ENCODE assay signal across 22 mouse cellular contexts in the genomic region with DNA sequence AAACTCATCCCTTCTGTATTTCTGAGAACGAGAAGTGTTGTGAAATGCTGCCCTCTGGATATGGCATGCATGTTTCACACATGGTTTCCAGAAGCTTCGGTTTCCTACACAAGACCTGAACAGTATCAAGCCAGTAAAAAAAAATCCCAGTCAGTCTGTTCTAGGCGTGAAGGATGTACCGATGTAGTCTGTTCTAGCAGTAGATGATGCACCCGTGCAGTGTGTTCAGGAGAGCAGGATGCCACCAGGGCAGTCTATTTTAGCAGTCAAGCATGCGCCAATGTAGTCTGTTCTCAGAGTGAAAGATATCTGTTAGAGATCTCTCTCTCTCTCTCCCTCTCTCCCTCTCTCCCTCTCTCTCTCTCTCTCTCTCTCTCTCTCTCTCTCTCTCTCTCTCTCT.
DNase-seq lines count a peak whose midpoint lies in the region; ATAC-seq and TF ChIP-seq lines count a peak whose summit lies in the region.
"Had no signal": no experiment of that assay in that cellular context is flagged by ENCODE, and none has a peak within 500 bp of the region (broad histone marks: within the 10 kb centered on the region; RNA-seq: fewer than 3 reads in every experiment).

No protein-coding gene starts in this region.

- no peaks in the 10 kb centered on the region for H3K36me3 ChIP-seq in hindbrain, postnatal 0 days (ENCODE audit: insufficient read depth, low read length)
- H3K36me3 ChIP-seq in hindbrain, embryonic 14.5 days (replicated peaks; ENCODE audit: control insufficient read depth, insufficient read depth): no peaks in the 10 kb centered on the region
- H3K36me3 ChIP-seq in midbrain, postnatal 0 days (ENCODE audit: insufficient read depth, low read length): no peaks in the 10 kb centered on the region
- no peaks in the 10 kb centered on the region for H3K36me3 ChIP-seq in midbrain, embryonic 10.5 days
- no peaks in the 10 kb centered on the region for H3K36me3 ChIP-seq in stomach, postnatal 0 days (ENCODE audit: control insufficient read depth, insufficient read depth, low read length)
- H3K36me3 ChIP-seq: embryonic facial prominence, embryonic 15.5 days; heart, embryonic 13.5 days had no signal

- H3K27ac ChIP-seq in hindbrain, postnatal 0 days: no peak overlapping the region
- H3K27ac ChIP-seq in hindbrain, embryonic 14.5 days: no peak overlapping the region
- H3K27ac ChIP-seq in midbrain, postnatal 0 days (ENCODE audit: low read depth, low read length): no peak overlapping the region
- H3K27ac ChIP-seq in midbrain, embryonic 10.5 days (replicated peaks): no peak overlapping the region
- H3K27ac ChIP-seq in stomach, postnatal 0 days (replicated peaks): no peak overlapping the region
- H3K27ac ChIP-seq: embryonic facial prominence, embryonic 15.5 days; forebrain, embryonic 13.5 days; heart, embryonic 13.5 days had no signal

- peak; percentile 6 to 14 for DNase-seq in cerebellum, postnatal 10 days
- no peak for DNase-seq in cerebellum, adult 11-12 months
- peak; percentile 49 for DNase-seq in hindbrain, postnatal 0 days (ENCODE audit: low spot score)
- DNase-seq in hindbrain, embryonic 14.5 days (ENCODE audit: low spot score): no peak
- DNase-seq in midbrain, postnatal 0 days (ENCODE audit: low spot score): peak; percentile 54
- DNase-seq in midbrain, embryonic 10.5 days (ENCODE audit: low spot score): no peak
- DNase-seq in stomach, postnatal 0 days (ENCODE audit: low spot score): no peak
- no peak for DNase-seq in spleen, adult 12 weeks (ENCODE audit: low spot score)
- DNase-seq: adrenal gland, postnatal 14 days; B cell, adult 2 months; cerebellum, adult 2 months; embryo, embryonic 11 days; gastrocnemius, postnatal 25 days; heart, postnatal 36 days had no signal

- WGBS in hindbrain, postnatal 0 days: 86% methylated on average over 6 of the region's 6 CpGs
- WGBS in hindbrain, embryonic 14.5 days: 91% methylated on average over 6 of the region's 6 CpGs
- WGBS in midbrain, postnatal 0 days: 83% methylated on average over 6 of the region's 6 CpGs
- WGBS in midbrain, embryonic 10.5 days: 87% methylated on average over 6 of the region's 6 CpGs
- 83% methylated on average over 6 of the region's 6 CpGs for WGBS in stomach, postnatal 0 days

- H3K9ac ChIP-seq in hindbrain, postnatal 0 days (replicated peaks; ENCODE audit: low read length): no peak overlapping the region
- H3K9ac ChIP-seq in hindbrain, embryonic 14.5 days: no peak overlapping the region
- no peak overlapping the region for H3K9ac ChIP-seq in midbrain, postnatal 0 days (replicated peaks; ENCODE audit: low read length, poor library complexity, severe bottlenecking)
- H3K9ac ChIP-seq in stomach, postnatal 0 days (ENCODE audit: low read length): no peak overlapping the region
- H3K9ac ChIP-seq: embryonic facial prominence, embryonic 15.5 days; forebrain, embryonic 13.5 days; heart, embryonic 13.5 days had no signal

- no peak for ATAC-seq in hindbrain, postnatal 0 days
- no peak for ATAC-seq in hindbrain, embryonic 14.5 days (ENCODE audit: low FRiP score)
- no peak for ATAC-seq in midbrain, postnatal 0 days (ENCODE audit: low FRiP score)
- no peak for ATAC-seq in stomach, postnatal 0 days (ENCODE audit: low FRiP score, low TSS enrichment)
- ATAC-seq: activated CD4-positive, CD25-positive, alpha-beta regulatory T cell, adult 4 months; CD4-positive, CD25-positive, alpha-beta regulatory T cell, adult 4 months; forebrain, embryonic 13.5 days; hindbrain, embryonic 16.5 days; Patski had no signal

- no peak for TF ChIP-seq EP300 in stomach, postnatal 0 days (optimal IDR thresholded peaks at IDR 0.05)

- TF ChIP-seq CTCF in hindbrain, postnatal 0 days (IDR thresholded peaks at IDR 0.05; ENCODE audit: low read depth): peak; percentile 22; the same call in 1 of the 2 replicates
- TF ChIP-seq CTCF in midbrain, postnatal 0 days (IDR thresholded peaks at IDR 0.05): peak; percentile 46
- peak; percentile 21; the same call in 1 of the 2 replicates for TF ChIP-seq CTCF in stomach, postnatal 0 days (IDR thresholded peaks at IDR 0.05; ENCODE audit: low read depth)

- H3K4me3 ChIP-seq in hindbrain, postnatal 0 days (ENCODE audit: low read length): no peak overlapping the region
- H3K4me3 ChIP-seq in hindbrain, embryonic 14.5 days (replicated peaks; ENCODE audit: low read length): no peak overlapping the region
- no peak overlapping the region for H3K4me3 ChIP-seq in midbrain, postnatal 0 days (ENCODE audit: low read depth, low read length)
- H3K4me3 ChIP-seq in midbrain, embryonic 10.5 days: no peak overlapping the region
- no peak overlapping the region for H3K4me3 ChIP-seq in stomach, postnatal 0 days (ENCODE audit: low read depth, low read length)
- H3K4me3 ChIP-seq: embryonic facial prominence, embryonic 15.5 days; erythroblast, embryonic 14.5 days; forebrain, embryonic 13.5 days; heart, embryonic 13.5 days had no signal

- no peaks in the 10 kb centered on the region for H3K9me3 ChIP-seq in hindbrain, postnatal 0 days (ENCODE audit: low read length)
- no peaks in the 10 kb centered on the region for H3K9me3 ChIP-seq in hindbrain, embryonic 14.5 days (ENCODE audit: control insufficient read depth, low read length)
- H3K9me3 ChIP-seq in midbrain, postnatal 0 days (ENCODE audit: low read length): no peaks in the 10 kb centered on the region
- no peaks in the 10 kb centered on the region for H3K9me3 ChIP-seq in midbrain, embryonic 10.5 days (replicated peaks)
- H3K9me3 ChIP-seq in stomach, postnatal 0 days (ENCODE audit: control insufficient read depth, low read length): no peaks in the 10 kb centered on the region
- H3K9me3 ChIP-seq: embryonic facial prominence, embryonic 15.5 days; forebrain, embryonic 13.5 days; heart, embryonic 13.5 days had no signal

- no peaks in the 10 kb centered on the region for H3K27me3 ChIP-seq in hindbrain, postnatal 0 days (ENCODE audit: insufficient read depth, low read length)
- H3K27me3 ChIP-seq in hindbrain, embryonic 14.5 days (ENCODE audit: control insufficient read depth, insufficient read depth, low read length): no peaks in the 10 kb centered on the region
- no peaks in the 10 kb centered on the region for H3K27me3 ChIP-seq in midbrain, postnatal 0 days (ENCODE audit: insufficient read depth, low read length)
- H3K27me3 ChIP-seq in midbrain, embryonic 10.5 days (ENCODE audit: low read depth, poor library complexity, severe bottlenecking): no peaks in the 10 kb centered on the region
- H3K27me3 ChIP-seq in stomach, postnatal 0 days (ENCODE audit: control insufficient read depth, insufficient read depth, low read length): no peaks in the 10 kb centered on the region
- H3K27me3 ChIP-seq: embryonic facial prominence, embryonic 15.5 days; forebrain, embryonic 13.5 days; heart, embryonic 13.5 days; Patski had no signal

- H3K4me2 ChIP-seq in hindbrain, postnatal 0 days (ENCODE audit: low read depth, low read length): no peak overlapping the region
- H3K4me2 ChIP-seq in hindbrain, embryonic 14.5 days (replicated peaks): no peak overlapping the region
- H3K4me2 ChIP-seq in midbrain, postnatal 0 days (ENCODE audit: low read depth, low read length, poor library complexity, severe bottlenecking): no peak overlapping the region
- no peak overlapping the region for H3K4me2 ChIP-seq in stomach, postnatal 0 days (replicated peaks; ENCODE audit: low read depth)
- H3K4me2 ChIP-seq: embryonic facial prominence, embryonic 15.5 days; forebrain, embryonic 13.5 days; heart, embryonic 13.5 days had no signal

- no peaks in the 10 kb centered on the region for H3K4me1 ChIP-seq in hindbrain, postnatal 0 days (ENCODE audit: insufficient read depth, low read length)
- H3K4me1 ChIP-seq in hindbrain, embryonic 14.5 days (replicated peaks; ENCODE audit: control insufficient read depth, insufficient read depth, low read length): no peaks in the 10 kb centered on the region
- no peaks in the 10 kb centered on the region for H3K4me1 ChIP-seq in midbrain, postnatal 0 days (ENCODE audit: insufficient read depth, low read length)
- H3K4me1 ChIP-seq in midbrain, embryonic 10.5 days: no peaks in the 10 kb centered on the region
- no peaks in the 10 kb centered on the region for H3K4me1 ChIP-seq in stomach, postnatal 0 days (replicated peaks; ENCODE audit: control insufficient read depth, insufficient read depth)
- H3K4me1 ChIP-seq: embryonic facial prominence, embryonic 15.5 days; forebrain, embryonic 13.5 days; heart, embryonic 13.5 days had no signal

Comparison
In these comparisons a context has a peak if more than half of its experiments do, and no peak if none do; other contexts are left out.
1. DNase-seq: peak in cerebellum, postnatal 10 days (2 of 2), hindbrain, postnatal 0 days (single experiment) and midbrain, postnatal 0 days (single experiment); none in cerebellum, adult 11-12 months (single experiment), hindbrain, embryonic 14.5 days (single experiment), midbrain, embryonic 10.5 days (single experiment), stomach, postnatal 0 days (single experiment) and spleen, adult 12 weeks (single experiment).
2. Peak in every context shown above with its lines, with median percentiles within 50 percentile points of each other: CTCF ChIP-seq.